Mouse (Mus musculus) limb, embryonic 11.5 days (tissue): ENCODE data around the gene Fv1. TPM values are rescaled to one million over a fixed set of nuclear protein-coding genes. Genes with fewer than 3 reads are reported as not detected.

ENCODE experiments used
- ATAC-seq: fragments of 200-750 bp; cut with Nextera tagmentation; 2 replicates; pipeline ENCODE4 v1.8.0; 2017; ENCODE audit warnings: low read depth; ENCODE audit not compliant: insufficient number of reproducible peaks, low FRiP score, low TSS enrichment
- DNase-seq: peaks from one replicate; pipeline ENCODE4 v3.0.0-alpha.2; 2015; ENCODE audit warnings: low spot score
- H3K27ac ChIP-seq: fragments of 300-500 bp; sonication (generic); replicated peaks from 2 replicates; pipeline ENCODE4 v1.5.1; 2014; ENCODE audit warnings: low read depth, mild to moderate bottlenecking, low read length
- H3K27me3 ChIP-seq: fragments of 300-500 bp; sonication (generic); 2 replicates; pipeline ENCODE4 v1.6.1; 2014; ENCODE audit warnings: mild to moderate bottlenecking, low read length, mixed read lengths; ENCODE audit not compliant: control insufficient read depth, insufficient read depth
- H3K36me3 ChIP-seq: fragments of 300-500 bp; sonication (generic); 2 replicates; pipeline ENCODE4 v1.6.1; 2014; ENCODE audit warnings: mild to moderate bottlenecking, low read length, moderate library complexity, mixed read lengths; ENCODE audit not compliant: control insufficient read depth, insufficient read depth
- H3K4me1 ChIP-seq: fragments of 300-500 bp; sonication (generic); 2 replicates; pipeline ENCODE4 v1.6.1; 2014; ENCODE audit warnings: low read length, mixed read lengths; ENCODE audit not compliant: control insufficient read depth, insufficient read depth
- H3K4me2 ChIP-seq: fragments of 300-500 bp; sonication (generic); 2 replicates; pipeline ENCODE4 v1.6.1; 2014; ENCODE audit warnings: low read depth, mild to moderate bottlenecking, moderate library complexity; ENCODE audit not compliant: severe bottlenecking
- H3K4me3 ChIP-seq: fragments of 300-500 bp; sonication (generic); 2 replicates; pipeline ENCODE4 v1.5.1; 2014; ENCODE audit warnings: low read depth, low read length
- H3K9ac ChIP-seq: fragments of 300-500 bp; sonication (generic); 2 replicates; pipeline ENCODE4 v1.6.1; 2014; ENCODE audit warnings: mild to moderate bottlenecking, low read length
- H3K9me3 ChIP-seq: fragments of 300-500 bp; sonication (generic); 2 replicates; pipeline ENCODE4 v1.6.1; 2016; ENCODE audit warnings: low read length; ENCODE audit not compliant: control insufficient read depth
- WGBS: fragments of 180-500 bp; shearing (Covaris S2); extraction: QIAGEN DNeasy Blood & Tissue Kit; methylation state at CpG from one replicate; pipeline ENCODE4 v1.1.7; 2014; 5-methylcytosine and 5-hydroxymethylcytosine counted together
- polyA plus RNA-seq: library from polyadenylated mRNA; unstranded; fragments of >200 nt; fragmentation: Nextera tagmentation; extraction: Ambion mirVana; gene quantifications from 2 replicates; pipeline ENCODE4 v1.2.1, GENCODE M21; 2014

Gene Fv1
- polyA plus RNA-seq, 1 experiment from 2014 or later = 14.7 TPM

DNA sequence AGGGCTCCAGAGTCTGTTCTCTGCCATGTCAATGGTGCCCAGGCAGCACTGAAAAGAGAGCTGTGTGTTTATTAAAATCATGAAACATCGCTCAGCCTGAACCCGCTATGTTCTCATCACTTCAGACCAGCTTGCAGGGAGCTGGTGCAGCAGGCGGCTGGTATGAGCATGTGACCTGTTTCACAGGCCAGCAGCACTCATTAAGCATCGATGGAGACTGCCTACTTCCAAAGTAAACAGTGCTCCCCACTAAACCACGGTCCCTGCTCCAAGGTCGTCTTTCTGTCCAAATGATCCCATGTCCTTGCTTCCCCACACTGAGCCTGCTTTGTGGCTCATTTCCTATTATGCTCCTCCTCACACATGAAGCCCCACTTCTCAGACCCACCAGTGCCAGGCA is 21.6 kb downstream of the Fv1 start:
- Histone ChIP-seq H3K4me3 (no peak overlapping the region), H3K9ac (no peak overlapping the region), H3K27me3 (no peaks in the 10 kb centered on the region), H3K9me3 (no peaks in the 10 kb centered on the region), H3K4me1 (no peaks in the 10 kb centered on the region), H3K4me2 (no peak overlapping the region), H3K36me3 (peaks cover 22% of the 10 kb centered on the region), H3K27ac (no peak overlapping the region)
- no peak for ATAC-seq
- 93% methylated on average over 6 of the region's 6 CpGs for WGBS
- no peak for DNase-seq

DNA sequence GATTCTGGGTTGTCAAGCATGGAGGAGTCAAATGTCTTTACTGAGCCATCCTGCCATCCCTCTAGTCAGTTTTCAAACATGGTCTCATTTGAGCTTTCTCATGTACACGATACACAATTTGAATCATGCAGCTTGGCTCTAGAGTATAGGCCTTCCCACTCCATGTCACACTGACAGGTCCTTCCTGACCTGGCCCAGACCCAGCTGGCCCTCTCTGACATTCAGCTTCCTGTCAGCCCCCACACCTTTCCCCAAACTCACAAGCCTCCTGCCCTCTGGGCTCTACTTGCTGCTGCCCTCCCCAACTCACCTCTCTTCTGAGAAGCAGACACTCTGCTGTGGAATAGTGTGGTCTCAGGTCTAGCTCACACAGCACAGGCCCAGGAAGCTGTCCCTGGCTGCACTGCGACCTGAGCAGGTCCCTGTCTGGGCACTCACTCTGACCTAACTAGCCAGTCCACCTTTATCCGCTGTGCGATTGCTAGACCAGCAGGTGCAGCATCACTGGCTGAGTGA is 27.1 kb downstream of the Fv1 start:
- no peak for DNase-seq
- H3K4me2 ChIP-seq = no peak overlapping the region
- no peaks in the 10 kb centered on the region for H3K9me3 ChIP-seq
- ATAC-seq = no peak
- no peak overlapping the region for H3K9ac ChIP-seq
- no peak overlapping the region for H3K27ac ChIP-seq
- no peaks in the 10 kb centered on the region for H3K4me1 ChIP-seq
- no peaks in the 10 kb centered on the region for H3K27me3 ChIP-seq
- 94% methylated on average over 4 of the region's 4 CpGs for WGBS
- H3K4me3 ChIP-seq = no peak overlapping the region
- H3K36me3 ChIP-seq = peaks cover 12% of the 10 kb centered on the region

DNA sequence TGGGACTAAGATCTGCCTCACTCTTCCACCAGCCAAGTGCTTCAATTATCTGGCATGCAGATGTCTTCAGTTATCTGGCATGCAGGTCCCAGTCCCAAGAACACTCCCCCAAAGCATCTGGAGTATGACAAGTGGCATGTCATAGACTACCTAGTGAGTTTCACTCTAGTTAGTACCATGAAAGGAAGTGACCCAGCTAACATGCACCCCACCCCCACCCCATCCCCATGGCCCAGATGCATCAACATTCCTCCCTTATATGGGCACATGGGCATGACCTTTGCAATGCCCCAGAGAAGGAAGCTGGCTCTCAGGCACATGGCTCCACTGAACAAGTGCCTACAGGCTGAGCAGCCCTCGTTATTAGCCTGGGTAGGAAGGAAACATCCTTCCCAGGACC is 27.6 kb downstream of the Fv1 start:
- no peak overlapping the region for H3K4me3 ChIP-seq
- DNase-seq = no peak
- H3K27ac ChIP-seq = no peak overlapping the region
- 53% methylated on average over 1 of the region's 1 CpGs for WGBS
- H3K9me3 ChIP-seq = no peaks in the 10 kb centered on the region
- H3K4me1 ChIP-seq = no peaks in the 10 kb centered on the region
- ATAC-seq = no peak
- H3K27me3 ChIP-seq = no peaks in the 10 kb centered on the region
- no peak overlapping the region for H3K9ac ChIP-seq
- no peak overlapping the region for H3K4me2 ChIP-seq
- peaks cover 12% of the 10 kb centered on the region for H3K36me3 ChIP-seq

GRCm38 (mm10) chr4:147897348-147897747 is 28.6 kb downstream of the Fv1 start:
- Histone ChIP-seq H3K4me3 (no peak overlapping the region), H3K4me2 (no peak overlapping the region), H3K4me1 (no peaks in the 10 kb centered on the region), H3K27me3 (no peaks in the 10 kb centered on the region), H3K9me3 (no peaks in the 10 kb centered on the region), H3K27ac (no peak overlapping the region), H3K36me3 (peaks cover 6% of the 10 kb centered on the region; the same call in 1 of the 2 replicates), H3K9ac (no peak overlapping the region)
- ATAC-seq = no peak
- WGBS = 90% methylated on average over 3 of the region's 3 CpGs
- DNase-seq = no peak

DNA sequence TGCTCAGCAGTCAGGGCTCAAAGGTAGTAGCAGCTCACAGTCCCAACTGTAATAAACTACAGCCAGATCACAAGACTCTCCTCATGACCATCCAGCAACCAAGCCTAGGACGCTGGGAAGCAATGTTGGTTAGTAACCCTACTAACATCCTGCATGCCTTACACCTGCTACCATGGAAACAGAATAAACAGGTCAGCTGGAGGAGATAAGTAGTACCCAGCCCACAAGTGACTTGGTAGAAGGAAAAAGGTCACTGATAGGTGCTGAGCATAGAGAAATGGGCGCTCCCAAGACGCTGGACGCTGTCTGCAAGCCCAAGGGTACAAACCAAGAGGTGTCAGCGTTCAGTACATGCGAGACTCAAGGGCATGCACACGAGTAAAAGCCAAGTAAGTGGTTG is 31.7 kb downstream of the Fv1 start:
- H3K36me3 ChIP-seq = peaks cover 2% of the 10 kb centered on the region; the same call in 1 of the 2 replicates
- H3K4me1 ChIP-seq = peaks cover 7% of the 10 kb centered on the region; the same call in 1 of the 2 replicates
- ATAC-seq = no peak
- 92% methylated on average over 7 of the region's 7 CpGs for WGBS
- DNase-seq = no peak
- no peak overlapping the region for H3K9ac ChIP-seq
- no peaks in the 10 kb centered on the region for H3K9me3 ChIP-seq
- H3K4me2 ChIP-seq = no peak overlapping the region
- H3K27me3 ChIP-seq = no peaks in the 10 kb centered on the region
- no peak overlapping the region for H3K27ac ChIP-seq
- H3K4me3 ChIP-seq = no peak overlapping the region

- H3K27me3 ChIP-seq = no peaks in the 10 kb centered on the region
- no peak for DNase-seq
- peaks cover 7% of the 10 kb centered on the region; the same call in 1 of the 2 replicates for H3K4me1 ChIP-seq
- no peaks in the 10 kb centered on the region; the same call in 1 of the 2 replicates for H3K36me3 ChIP-seq
- no peak for ATAC-seq
- H3K9me3 ChIP-seq = no peaks in the 10 kb centered on the region
- no peak overlapping the region for H3K27ac ChIP-seq
- no peak overlapping the region for H3K4me3 ChIP-seq
- H3K9ac ChIP-seq = no peak overlapping the region
- no peak overlapping the region for H3K4me2 ChIP-seq
- WGBS = 96% methylated on average over 12 of the region's 12 CpGs
These were observed 34.2 kb downstream of the Fv1 start for GRCm38 (mm10) chr4:147902906-147903500.

DNA sequence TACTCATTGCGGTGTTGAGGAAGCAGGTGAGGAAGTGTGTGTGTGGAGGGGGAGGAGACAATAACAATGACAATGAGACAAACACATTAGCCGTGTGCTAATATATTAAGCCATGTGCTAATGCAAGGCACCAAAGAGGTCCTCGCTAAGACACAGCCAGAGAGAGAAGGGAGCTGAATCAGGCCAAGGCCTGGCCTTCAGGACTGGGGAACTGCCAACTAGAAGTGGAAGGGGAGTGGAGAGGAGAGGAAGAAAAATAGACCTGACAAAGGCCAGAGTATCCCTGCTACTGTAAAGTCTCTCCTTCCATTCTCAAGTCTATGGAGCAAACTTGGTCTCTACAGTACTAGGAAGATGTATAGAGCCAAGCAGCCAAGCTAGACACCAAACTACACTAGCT is 34.8 kb downstream of the Fv1 start:
- H3K9ac ChIP-seq = no peak overlapping the region
- H3K4me1 ChIP-seq = peaks cover 7% of the 10 kb centered on the region; the same call in 1 of the 2 replicates
- no peaks in the 10 kb centered on the region for H3K9me3 ChIP-seq
- 90% methylated on average over 3 of the region's 3 CpGs for WGBS
- no peak overlapping the region for H3K27ac ChIP-seq
- peak overlapping the region; percentile 92 for H3K4me3 ChIP-seq
- H3K36me3 ChIP-seq = no peaks in the 10 kb centered on the region; the same call in 1 of the 2 replicates
- ATAC-seq (no peak), DNase-seq (no peak)
- H3K4me2 ChIP-seq = peak overlapping the region; percentile 48
- H3K27me3 ChIP-seq = no peaks in the 10 kb centered on the region

GRCm38 (mm10) chr4:147904313-147905089 is 35.7 kb downstream of the Fv1 start, which contains the start of gene Mfn2:
TSS of gene Mfn2 (minus strand) at chr4:147904704.
- WGBS = under 1% methylated on average over 56 of the region's 59 CpGs
- Histone ChIP-seq H3K9ac (peak within 1 kb of the TSS; percentile 63), H3K4me2 (peak within 1 kb of the TSS; percentile 54), H3K4me3 (peak within 1 kb of the TSS; percentile 92), H3K27me3 (no peaks in the 10 kb centered on the region), H3K27ac (no peak within 1 kb of the TSS), H3K4me1 (peaks cover 7% of the 10 kb centered on the region; the same call in 1 of the 2 replicates), H3K9me3 (no peaks in the 10 kb centered on the region), H3K36me3 (no peaks in the 10 kb centered on the region)
- DNase-seq = peak; percentile 91
- ATAC-seq = peak; percentile 93
